In genomic region chr5:139722709-139723108, GRCm38 (mm10) we compare ENCODE assay signal across 13 mouse cellular contexts. TPM values are rescaled to one million over a fixed set of nuclear protein-coding genes. Genes with fewer than 3 reads are reported as not detected.
DNase-seq lines count a peak whose midpoint lies in the region; ATAC-seq and TF ChIP-seq lines count a peak whose summit lies in the region.
"Had no signal": no experiment of that assay in that cellular context is flagged by ENCODE, and none has a peak within 500 bp of the region (broad histone marks: within the 10 kb centered on the region; RNA-seq: fewer than 3 reads in every experiment).

No protein-coding gene starts in this region.

- H3K9me3 ChIP-seq in lung, postnatal 0 days (ENCODE audit: low read length) = no peaks in the 10 kb centered on the region
- no peaks in the 10 kb centered on the region for H3K9me3 ChIP-seq in MEL (replicated peaks; ENCODE audit: insufficient read depth, low read length)
- H3K9me3 ChIP-seq: limb, embryonic 15.5 days had no signal

- DNase-seq in lung, postnatal 0 days (ENCODE audit: low spot score) = peak; percentile 40
- DNase-seq in lung, adult 2 months = no peak
- DNase-seq in MEL (ENCODE audit: low read depth, low spot score) = peak; percentile 42
- DNase-seq in gastrocnemius, postnatal 14 days = no peak
- DNase-seq in adrenal gland, adult 2 months = no peak
- no peak for DNase-seq in layer of hippocampus, adult 9-11 months
- DNase-seq: cerebellum, postnatal 14 days; right cerebral cortex, postnatal 4 days had no signal

- peak; percentile 51 for TF ChIP-seq CTCF in lung, postnatal 0 days (IDR thresholded peaks at IDR 0.05)
- TF ChIP-seq CTCF in lung, adult 2 months (IDR thresholded peaks at IDR 0.05; ENCODE audit: insufficient read depth, low read length) = no peak
- peak in 1 of 3 experiments; percentile 45; a peak in 2 of 6 replicates for TF ChIP-seq CTCF in MEL (IDR thresholded peaks at IDR 0.05 in 2 of 3, conservative IDR thresholded peaks at IDR 0.05 in 1 of 3; ENCODE audit: control insufficient read depth in 1 of 3, insufficient read depth in 1 of 3, low read depth in 2 of 3, low read length in 3 of 3, poor library complexity in 1 of 3, severe bottlenecking in 1 of 3)

- no peak overlapping the region for H3K9ac ChIP-seq in lung, postnatal 0 days (replicated peaks; ENCODE audit: low read depth)
- no peak overlapping the region for H3K9ac ChIP-seq in MEL (ENCODE audit: control insufficient read depth, low read depth, low read length, poor library complexity, severe bottlenecking)
- H3K9ac ChIP-seq: limb, embryonic 15.5 days had no signal

- WGBS in lung, postnatal 0 days = 48% methylated on average over 6 of the region's 6 CpGs
- WGBS in lung, adult 2 months = 49% methylated on average over 6 of the region's 6 CpGs

- no peaks in the 10 kb centered on the region for H3K79me2 ChIP-seq in MEL (ENCODE audit: control insufficient read depth, insufficient read depth, low read length, poor library complexity)

- no peak for TF ChIP-seq POLR2A in lung, adult 2 months (IDR thresholded peaks at IDR 0.05; ENCODE audit: borderline replicate concordance, extremely low read depth, low read depth, low read length)
- TF ChIP-seq POLR2A in MEL (IDR thresholded peaks at IDR 0.05; ENCODE audit: control insufficient read depth in 1 of 2, insufficient read depth in 1 of 2, low read depth in 1 of 2, low read length in 2 of 2, poor library complexity in 1 of 2) = no peak

- H3K4me3 ChIP-seq in lung, postnatal 0 days (ENCODE audit: low read depth, low read length) = no peak overlapping the region
- no peak overlapping the region for H3K4me3 ChIP-seq in lung, adult 2 months (replicated peaks; ENCODE audit: extremely low read depth, low read depth, low read length)
- no peak overlapping the region for H3K4me3 ChIP-seq in MEL (ENCODE audit: control insufficient read depth in 1 of 2, insufficient read depth in 1 of 2, low read depth in 2 of 2, low read length in 2 of 2)
- H3K4me3 ChIP-seq: erythroblast, embryonic 14.5 days; limb, embryonic 15.5 days had no signal

- H3K4me1 ChIP-seq in lung, postnatal 0 days (ENCODE audit: insufficient read depth, low read depth, low read length) = peaks cover 4% of the 10 kb centered on the region; the same call in 1 of the 2 replicates
- peaks cover 5% of the 10 kb centered on the region; the same call in 1 of the 2 replicates for H3K4me1 ChIP-seq in lung, adult 2 months (ENCODE audit: control insufficient read depth, insufficient read depth, low read length)
- H3K4me1 ChIP-seq in MEL (ENCODE audit: control insufficient read depth in 1 of 2, insufficient read depth in 2 of 2, low read length in 2 of 2) = peaks cover 0 to 21% of the 10 kb centered on the region in 2 experiments; a peak in 2 of 4 replicates

- no peak overlapping the region for H3K4me2 ChIP-seq in lung, postnatal 0 days (replicated peaks; ENCODE audit: low read depth, low read length)
- H3K4me2 ChIP-seq: limb, embryonic 15.5 days had no signal

- intact Hi-C loops in gastrocnemius, postnatal 14 days (cut with DNase I; ENCODE audit: low total_unique reads) = no loop called here

- H3K36me3 ChIP-seq in lung, postnatal 0 days (ENCODE audit: insufficient read depth, low read length) = no peaks in the 10 kb centered on the region
- peaks cover 0 to 7% of the 10 kb centered on the region in 2 experiments; a peak in 2 of 4 replicates for H3K36me3 ChIP-seq in MEL (ENCODE audit: control insufficient read depth in 1 of 2, insufficient read depth in 2 of 2, low read length in 2 of 2)
- H3K36me3 ChIP-seq: limb, embryonic 15.5 days had no signal

- ATAC-seq in lung, postnatal 0 days = peak; percentile 37
- ATAC-seq in erythroblast, adult 5-6 weeks (replicated peaks; ENCODE audit: low FRiP score, poor library complexity, severe bottlenecking) = peak; percentile 58; the same call in 1 of the 2 replicates
- peak; percentile 73 for ATAC-seq in megakaryocyte-erythroid progenitor cell, adult 5-6 weeks (replicated peaks; ENCODE audit: low FRiP score, low TSS enrichment, poor library complexity, severe bottlenecking)
- ATAC-seq: midbrain, embryonic 16.5 days had no signal

- no peak; the same call in 1 of the 2 replicates for TF ChIP-seq RAD21 in MEL (IDR thresholded peaks at IDR 0.05; ENCODE audit: low read depth, low read length)

- no peaks in the 10 kb centered on the region for H3K27me3 ChIP-seq in lung, postnatal 0 days (replicated peaks; ENCODE audit: insufficient read depth, low read length)
- H3K27me3 ChIP-seq in MEL (ENCODE audit: control insufficient read depth in 1 of 2, insufficient read depth in 2 of 2, low read length in 2 of 2) = no peaks in the 10 kb centered on the region
- H3K27me3 ChIP-seq: limb, embryonic 15.5 days had no signal

- H3K27ac ChIP-seq in lung, postnatal 0 days (ENCODE audit: low read length) = no peak overlapping the region
- no peak overlapping the region for H3K27ac ChIP-seq in MEL (ENCODE audit: control insufficient read depth, low read depth, low read length)
- H3K27ac ChIP-seq: limb, embryonic 15.5 days had no signal

- no peak for TF ChIP-seq EP300 in lung, postnatal 0 days (IDR thresholded peaks at IDR 0.05)
- TF ChIP-seq EP300 in MEL (IDR thresholded peaks at IDR 0.05; ENCODE audit: low read depth in 1 of 2, low read length in 2 of 2) = no peak

TF ChIP-seq in MEL, 35 proteins besides CTCF, POLR2A, EP300 and RAD21:
- TF ChIP-seq SMC3 (IDR thresholded peaks at IDR 0.05; ENCODE audit: low read depth, low read length) (peak; percentile 36), HCFC1 (IDR thresholded peaks at IDR 0.05; ENCODE audit: low read depth, low read length) (no peak)

RNA-seq across cellular contexts. Expression of gene Micall2, which starts 13.4 kb away (rescaled TPM):
- polyA plus RNA-seq in lung, postnatal 0 days (2015; fragmentation: Nextera tagmentation; extraction: Ambion mirVana) = 2.7 and 3.7 TPM in 2 replicates
- 3.7 and 5.0 TPM in 2 replicates for polyA plus RNA-seq in lung, adult 2 months (2012; rRNA removed)
- total RNA-seq in MEL (2012; rRNA removed) = 3.3 and 5.4 TPM in 2 replicates
- 10 to 100 TPM in 1 of 2 experiments, not detected in 1; 17.6 TPM for polyA plus RNA-seq in MEL (2012; ENCODE audit: insufficient read depth in 1 of 2, insufficient read length in 2 of 2, low read depth in 1 of 2, low replicate concordance in 2 of 2, missing spikeins in 1 of 2)
- 9.0 and 11.1 TPM in 2 replicates for total RNA-seq in erythroblast, adult 5-6 weeks (2015; ENCODE audit: low replicate concordance)
- 12.2 and 21.9 TPM in 2 replicates for total RNA-seq in erythroblast, adult 5-6 weeks (2017; ENCODE audit: low replicate concordance)
- total RNA-seq in megakaryocyte-erythroid progenitor cell, adult 5-6 weeks (2014; fragmentation: Nextera tagmentation) = 13.2 and 13.9 TPM in 2 replicates
- 2.6 and 5.7 TPM in 2 replicates for total RNA-seq in megakaryocyte-erythroid progenitor cell, adult 5-6 weeks (2017)
- total RNA-seq in gastrocnemius, postnatal 14 days (2021) = 1 to 10 TPM; 3.0 to 3.1 TPM
- 10 to 100 TPM in 1 of 2 experiments, 1 to 10 TPM in 1; 6.0 to 14.7 TPM for total RNA-seq in adrenal gland, adult 2 months (2021)
- polyA plus RNA-seq in adrenal gland, adult 2 months (2012; rRNA removed) = 6.1 and 7.6 TPM in 2 replicates

RNA-seq across cellular contexts. Expression of gene Ints1, which starts 52.8 kb away (rescaled TPM):
- polyA plus RNA-seq in lung, postnatal 0 days (2015; fragmentation: Nextera tagmentation; extraction: Ambion mirVana) = 8.6 TPM in 2 replicates
- polyA plus RNA-seq in lung, adult 2 months (2012; rRNA removed) = 51.0 and 56.4 TPM in 2 replicates
- 77.9 and 82.5 TPM in 2 replicates for total RNA-seq in MEL (2012; rRNA removed)
- 10 to 100 TPM in 1 of 2 experiments, not detected in 1; 89.2 TPM for polyA plus RNA-seq in MEL (2012; ENCODE audit: insufficient read depth in 1 of 2, insufficient read length in 2 of 2, low read depth in 1 of 2, low replicate concordance in 2 of 2, missing spikeins in 1 of 2)
- total RNA-seq in erythroblast, adult 5-6 weeks (2015; ENCODE audit: low replicate concordance) = 21.3 and 30.7 TPM in 2 replicates
- 10.9 and 28.0 TPM in 2 replicates for total RNA-seq in erythroblast, adult 5-6 weeks (2017; ENCODE audit: low replicate concordance)
- 106 and 117 TPM in 2 replicates for total RNA-seq in megakaryocyte-erythroid progenitor cell, adult 5-6 weeks (2014; fragmentation: Nextera tagmentation)
- total RNA-seq in megakaryocyte-erythroid progenitor cell, adult 5-6 weeks (2017) = 33.9 and 34.7 TPM in 2 replicates
- 10 to 100 TPM; 36.1 to 36.4 TPM for total RNA-seq in gastrocnemius, postnatal 14 days (2021)
- 10 to 100 TPM; 50.6 to 55.9 TPM for total RNA-seq in adrenal gland, adult 2 months (2021)
- 77.2 and 91.0 TPM in 2 replicates for polyA plus RNA-seq in adrenal gland, adult 2 months (2012; rRNA removed)

Comparison
In these comparisons a context has a peak if more than half of its experiments do, and no peak if none do; other contexts are left out.
1. DNase-seq: peak in lung, postnatal 0 days (single experiment) and MEL (single experiment); none in lung, adult 2 months (single experiment), gastrocnemius, postnatal 14 days (single experiment), adrenal gland, adult 2 months (single experiment) and layer of hippocampus, adult 9-11 months (single experiment).
2. Peak in every context shown above with its lines, with median percentiles within 50 percentile points of each other: ATAC-seq.